Mouse (Mus musculus): ENCODE results near the gene Fat2. TPM values are rescaled to one million over a fixed set of nuclear protein-coding genes. Genes with fewer than 3 reads are reported as not detected.

The Fat2 gene
- polyA plus RNA-seq, 1 experiment from 2014 or later: 0.01 TPM

GRCm38 (mm10) chr11:55239496-55239895, 96.9 kb downstream of the Fat2 start:
- no peak overlapping the region for H3K4me3 ChIP-seq (ENCODE audit: low read depth, low read length)
- no peak for ATAC-seq (replicated peaks; ENCODE audit: low FRiP score)
- WGBS: 83% methylated on average over 3 of the region's 3 CpGs
- H3K4me2 ChIP-seq (ENCODE audit: low read depth, low read length, severe bottlenecking): no peak overlapping the region
- no peak overlapping the region for H3K9ac ChIP-seq (ENCODE audit: low read length)
- H3K36me3 ChIP-seq (ENCODE audit: control insufficient read depth, insufficient read depth, low read length): no peaks in the 10 kb centered on the region
- H3K9me3 ChIP-seq (ENCODE audit: control insufficient read depth, low read length): no peaks in the 10 kb centered on the region
- H3K27me3 ChIP-seq (ENCODE audit: control insufficient read depth, insufficient read depth, low read length): no peaks in the 10 kb centered on the region
- no peak for DNase-seq (ENCODE audit: low spot score)
- H3K27ac ChIP-seq (ENCODE audit: low read depth, low read length): no peak overlapping the region
- no peaks in the 10 kb centered on the region for H3K4me1 ChIP-seq (replicated peaks; ENCODE audit: control insufficient read depth, insufficient read depth, low read length)

GRCm38 (mm10) chr11:55236815-55237214, 99.5 kb downstream of the Fat2 start:
- Histone ChIP-seq H3K4me2 (ENCODE audit: low read depth, low read length, severe bottlenecking) (no peak overlapping the region), H3K9ac (ENCODE audit: low read length) (no peak overlapping the region), H3K27me3 (ENCODE audit: control insufficient read depth, insufficient read depth, low read length) (no peaks in the 10 kb centered on the region), H3K4me3 (ENCODE audit: low read depth, low read length) (no peak overlapping the region), H3K9me3 (ENCODE audit: control insufficient read depth, low read length) (no peaks in the 10 kb centered on the region), H3K36me3 (ENCODE audit: control insufficient read depth, insufficient read depth, low read length) (no peaks in the 10 kb centered on the region), H3K27ac (ENCODE audit: low read depth, low read length) (no peak overlapping the region), H3K4me1 (replicated peaks; ENCODE audit: control insufficient read depth, insufficient read depth, low read length) (no peaks in the 10 kb centered on the region)
- 78% methylated on average over 1 of the region's 1 CpGs for WGBS
- DNase-seq (ENCODE audit: low spot score) (no peak), ATAC-seq (replicated peaks; ENCODE audit: low FRiP score) (no peak)

- Histone ChIP-seq H3K4me1 (replicated peaks; ENCODE audit: control insufficient read depth, insufficient read depth, low read length) (no peaks in the 10 kb centered on the region), H3K27me3 (ENCODE audit: control insufficient read depth, insufficient read depth, low read length) (no peaks in the 10 kb centered on the region), H3K9ac (ENCODE audit: low read length) (no peak overlapping the region), H3K27ac (ENCODE audit: low read depth, low read length) (no peak overlapping the region), H3K4me2 (ENCODE audit: low read depth, low read length, severe bottlenecking) (no peak overlapping the region), H3K36me3 (ENCODE audit: control insufficient read depth, insufficient read depth, low read length) (no peaks in the 10 kb centered on the region), H3K4me3 (ENCODE audit: low read depth, low read length) (no peak overlapping the region), H3K9me3 (ENCODE audit: control insufficient read depth, low read length) (no peaks in the 10 kb centered on the region)
- 82% methylated on average over 4 of the region's 4 CpGs for WGBS
- ATAC-seq (replicated peaks; ENCODE audit: low FRiP score) (no peak), DNase-seq (ENCODE audit: low spot score) (no peak)
Measured at GRCm38 (mm10) chr11:55234791-55235190, 101.6 kb downstream of the Fat2 start.

- Histone ChIP-seq H3K4me3 (ENCODE audit: low read depth, low read length) (no peak overlapping the region), H3K4me2 (ENCODE audit: low read depth, low read length, severe bottlenecking) (no peak overlapping the region), H3K27me3 (ENCODE audit: control insufficient read depth, insufficient read depth, low read length) (no peaks in the 10 kb centered on the region), H3K27ac (ENCODE audit: low read depth, low read length) (no peak overlapping the region), H3K9ac (ENCODE audit: low read length) (no peak overlapping the region), H3K36me3 (ENCODE audit: control insufficient read depth, insufficient read depth, low read length) (no peaks in the 10 kb centered on the region), H3K9me3 (ENCODE audit: control insufficient read depth, low read length) (no peaks in the 10 kb centered on the region), H3K4me1 (replicated peaks; ENCODE audit: control insufficient read depth, insufficient read depth, low read length) (no peaks in the 10 kb centered on the region)
- ATAC-seq (replicated peaks; ENCODE audit: low FRiP score) (no peak), DNase-seq (ENCODE audit: low spot score) (no peak)
- WGBS: 92% methylated on average over 7 of the region's 7 CpGs
Measured at GRCm38 (mm10) chr11:55234288-55234687, 102.1 kb downstream of the Fat2 start.

GRCm38 (mm10) chr11:55231034-55231433, 105.3 kb downstream of the Fat2 start:
- Histone ChIP-seq H3K4me2 (ENCODE audit: low read depth, low read length, severe bottlenecking) (no peak overlapping the region), H3K4me1 (replicated peaks; ENCODE audit: control insufficient read depth, insufficient read depth, low read length) (no peaks in the 10 kb centered on the region), H3K27ac (ENCODE audit: low read depth, low read length) (no peak overlapping the region), H3K4me3 (ENCODE audit: low read depth, low read length) (no peak overlapping the region), H3K36me3 (ENCODE audit: control insufficient read depth, insufficient read depth, low read length) (no peaks in the 10 kb centered on the region), H3K9me3 (ENCODE audit: control insufficient read depth, low read length) (no peaks in the 10 kb centered on the region), H3K27me3 (ENCODE audit: control insufficient read depth, insufficient read depth, low read length) (no peaks in the 10 kb centered on the region), H3K9ac (ENCODE audit: low read length) (no peak overlapping the region)
- DNase-seq (ENCODE audit: low spot score): no peak
- WGBS: 90% methylated on average over 6 of the region's 6 CpGs
- no peak for ATAC-seq (replicated peaks; ENCODE audit: low FRiP score)

- Histone ChIP-seq H3K36me3 (ENCODE audit: control insufficient read depth, insufficient read depth, low read length) (no peaks in the 10 kb centered on the region; the same call in 1 of the 2 replicates), H3K27ac (ENCODE audit: low read depth, low read length) (no peak overlapping the region), H3K4me3 (ENCODE audit: low read depth, low read length) (no peak overlapping the region), H3K4me2 (ENCODE audit: low read depth, low read length, severe bottlenecking) (no peak overlapping the region), H3K9ac (ENCODE audit: low read length) (no peak overlapping the region), H3K4me1 (replicated peaks; ENCODE audit: control insufficient read depth, insufficient read depth, low read length) (no peaks in the 10 kb centered on the region), H3K27me3 (ENCODE audit: control insufficient read depth, insufficient read depth, low read length) (no peaks in the 10 kb centered on the region), H3K9me3 (ENCODE audit: control insufficient read depth, low read length) (no peaks in the 10 kb centered on the region)
- ATAC-seq (replicated peaks; ENCODE audit: low FRiP score) (no peak), DNase-seq (ENCODE audit: low spot score) (no peak)
- 87% methylated on average over 7 of the region's 7 CpGs for WGBS
Measured at GRCm38 (mm10) chr11:55221306-55221705, 115.1 kb downstream of the Fat2 start.

GRCm38 (mm10) chr11:55218473-55218872, 117.9 kb downstream of the Fat2 start:
- Histone ChIP-seq H3K9me3 (ENCODE audit: control insufficient read depth, low read length) (no peaks in the 10 kb centered on the region), H3K4me1 (replicated peaks; ENCODE audit: control insufficient read depth, insufficient read depth, low read length) (no peaks in the 10 kb centered on the region), H3K4me3 (ENCODE audit: low read depth, low read length) (no peak overlapping the region), H3K27ac (ENCODE audit: low read depth, low read length) (no peak overlapping the region), H3K4me2 (ENCODE audit: low read depth, low read length, severe bottlenecking) (no peak overlapping the region), H3K9ac (ENCODE audit: low read length) (no peak overlapping the region), H3K27me3 (ENCODE audit: control insufficient read depth, insufficient read depth, low read length) (no peaks in the 10 kb centered on the region), H3K36me3 (ENCODE audit: control insufficient read depth, insufficient read depth, low read length) (no peaks in the 10 kb centered on the region; the same call in 1 of the 2 replicates)
- WGBS: 82% methylated on average over 3 of the region's 3 CpGs
- DNase-seq (ENCODE audit: low spot score): no peak
- no peak for ATAC-seq (replicated peaks; ENCODE audit: low FRiP score)

GRCm38 (mm10) chr11:55217880-55218279, 118.5 kb downstream of the Fat2 start:
- H3K27ac ChIP-seq (ENCODE audit: low read depth, low read length): no peak overlapping the region
- H3K9ac ChIP-seq (ENCODE audit: low read length): no peak overlapping the region
- H3K4me2 ChIP-seq (ENCODE audit: low read depth, low read length, severe bottlenecking): no peak overlapping the region
- H3K9me3 ChIP-seq (ENCODE audit: control insufficient read depth, low read length): no peaks in the 10 kb centered on the region
- H3K36me3 ChIP-seq (ENCODE audit: control insufficient read depth, insufficient read depth, low read length): no peaks in the 10 kb centered on the region; the same call in 1 of the 2 replicates
- 95% methylated on average over 7 of the region's 7 CpGs for WGBS
- H3K4me1 ChIP-seq (replicated peaks; ENCODE audit: control insufficient read depth, insufficient read depth, low read length): no peaks in the 10 kb centered on the region
- DNase-seq (ENCODE audit: low spot score): no peak
- ATAC-seq (replicated peaks; ENCODE audit: low FRiP score): no peak
- H3K27me3 ChIP-seq (ENCODE audit: control insufficient read depth, insufficient read depth, low read length): no peaks in the 10 kb centered on the region
- H3K4me3 ChIP-seq (ENCODE audit: low read depth, low read length): no peak overlapping the region

- Histone ChIP-seq H3K9me3 (ENCODE audit: control insufficient read depth, low read length) (no peaks in the 10 kb centered on the region), H3K27ac (ENCODE audit: low read depth, low read length) (no peak overlapping the region), H3K36me3 (ENCODE audit: control insufficient read depth, insufficient read depth, low read length) (no peaks in the 10 kb centered on the region; the same call in 1 of the 2 replicates), H3K4me3 (ENCODE audit: low read depth, low read length) (no peak overlapping the region), H3K4me1 (replicated peaks; ENCODE audit: control insufficient read depth, insufficient read depth, low read length) (no peaks in the 10 kb centered on the region), H3K9ac (ENCODE audit: low read length) (no peak overlapping the region), H3K4me2 (ENCODE audit: low read depth, low read length, severe bottlenecking) (no peak overlapping the region), H3K27me3 (ENCODE audit: control insufficient read depth, insufficient read depth, low read length) (no peaks in the 10 kb centered on the region)
- 90% methylated on average over 4 of the region's 4 CpGs for WGBS
- DNase-seq (ENCODE audit: low spot score) (no peak), ATAC-seq (replicated peaks; ENCODE audit: low FRiP score) (no peak)
Measured at GRCm38 (mm10) chr11:55217418-55217817, 118.9 kb downstream of the Fat2 start.
